Mouse (Mus musculus) cerebellum, adult 2 months (tissue): ENCODE measurements around the gene Nim1k.

Source experiments
- CTCF ChIP-seq: fragments of 200-500 bp; IDR thresholded peaks from 2 replicates; pipeline ENCODE4 v1.5.1; 2011; ENCODE audit warnings: low read depth, mild to moderate bottlenecking, control low read depth, low read length, moderate library complexity, borderline replicate concordance; ENCODE audit not compliant: insufficient read depth
- POLR2A ChIP-seq: fragments of 200-500 bp; IDR thresholded peaks from 2 replicates; pipeline ENCODE4 v1.6.1; 2011; ENCODE audit warnings: low read length, control low read depth, borderline replicate concordance; ENCODE audit not compliant: insufficient read depth

DNA sequence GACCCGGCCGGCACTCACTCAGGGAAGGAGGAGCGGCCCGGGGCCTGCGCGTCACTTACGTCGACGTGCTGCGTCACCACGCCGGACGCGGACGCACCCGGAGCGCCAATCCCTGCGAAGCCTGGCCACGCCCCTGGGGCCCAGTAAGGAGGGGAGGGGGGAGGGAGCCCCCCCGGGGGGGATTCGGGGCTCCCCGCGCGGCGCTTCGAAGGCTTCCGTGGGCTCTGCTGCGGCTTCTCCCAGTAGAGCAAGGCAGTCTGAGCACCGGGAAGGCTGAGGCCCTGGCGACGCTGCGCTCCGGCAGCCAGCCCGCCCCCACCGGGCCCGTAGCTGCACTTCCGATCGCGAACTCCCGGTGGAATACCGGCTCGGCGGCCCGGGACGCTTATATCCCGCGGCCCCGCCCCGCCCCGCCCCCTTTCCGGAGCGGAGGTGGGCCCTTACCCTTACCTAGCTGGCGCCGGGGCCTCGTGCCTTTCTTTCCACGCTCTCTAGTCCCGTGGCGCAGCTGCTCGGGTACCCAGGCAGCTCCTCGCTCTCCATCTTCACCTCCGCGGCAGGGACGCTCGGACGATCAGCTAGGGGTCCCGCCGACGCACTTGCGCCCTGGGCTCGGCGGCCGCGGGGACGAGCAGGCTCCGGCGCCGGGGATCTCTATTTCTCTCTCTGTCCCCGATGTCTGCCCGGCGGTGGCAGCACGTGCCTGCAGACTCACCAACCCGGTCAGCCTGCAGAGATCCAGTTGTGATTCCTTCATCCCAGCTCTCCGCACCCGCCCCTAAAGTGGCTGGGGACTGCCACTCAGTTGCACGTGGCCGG, 35.3 kb upstream of the Nim1k start, which contains the start of gene Zfp131:
- TF ChIP-seq CTCF (no peak), POLR2A (0 out of 2 replicates have a peak, but pooled peaks have one; percentile 46)
